Mouse (Mus musculus): ENCODE data around the gene Snx18.

- TF ChIP-seq POLR2A (IDR thresholded peaks at IDR 0.05; ENCODE audit: low read depth, low read length) = no peak
- no peak for TF ChIP-seq CTCF (IDR thresholded peaks at IDR 0.05; ENCODE audit: extremely low read depth, insufficient read depth, insufficient read length, insufficient replicate concordance)
Observed at GRCm38 (mm10) chr13:113574232-113574631, 44.1 kb downstream of the Snx18 start.
